Mouse (Mus musculus): ENCODE measurements at regions not wholly inside any gene's neighbourhood (a gene's known extent, or its start where the extent isn't known, plus 50 kb on each side); places are given as distances from the start of the nearest gene placed in this dataset.

DNA sequence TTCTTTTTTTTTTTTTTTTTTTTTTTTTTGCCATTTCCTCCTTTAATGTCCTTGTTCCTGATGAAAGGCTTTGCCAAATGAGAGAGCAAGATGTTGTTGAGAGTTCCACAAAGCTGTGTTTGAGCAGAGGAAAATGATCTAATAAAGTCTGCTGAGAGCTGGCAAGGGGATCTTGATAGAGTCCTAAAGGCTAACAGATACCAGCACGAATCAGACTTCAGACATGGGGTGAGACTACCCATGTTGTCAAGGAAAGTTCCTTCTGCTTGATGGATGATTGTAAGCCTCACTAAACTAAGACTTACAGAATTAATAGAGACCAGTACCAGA is 665.2 kb upstream of the Fam92a start:
- ATAC-seq (replicated peaks; ENCODE audit: poor library complexity, severe bottlenecking): no peak

DNA sequence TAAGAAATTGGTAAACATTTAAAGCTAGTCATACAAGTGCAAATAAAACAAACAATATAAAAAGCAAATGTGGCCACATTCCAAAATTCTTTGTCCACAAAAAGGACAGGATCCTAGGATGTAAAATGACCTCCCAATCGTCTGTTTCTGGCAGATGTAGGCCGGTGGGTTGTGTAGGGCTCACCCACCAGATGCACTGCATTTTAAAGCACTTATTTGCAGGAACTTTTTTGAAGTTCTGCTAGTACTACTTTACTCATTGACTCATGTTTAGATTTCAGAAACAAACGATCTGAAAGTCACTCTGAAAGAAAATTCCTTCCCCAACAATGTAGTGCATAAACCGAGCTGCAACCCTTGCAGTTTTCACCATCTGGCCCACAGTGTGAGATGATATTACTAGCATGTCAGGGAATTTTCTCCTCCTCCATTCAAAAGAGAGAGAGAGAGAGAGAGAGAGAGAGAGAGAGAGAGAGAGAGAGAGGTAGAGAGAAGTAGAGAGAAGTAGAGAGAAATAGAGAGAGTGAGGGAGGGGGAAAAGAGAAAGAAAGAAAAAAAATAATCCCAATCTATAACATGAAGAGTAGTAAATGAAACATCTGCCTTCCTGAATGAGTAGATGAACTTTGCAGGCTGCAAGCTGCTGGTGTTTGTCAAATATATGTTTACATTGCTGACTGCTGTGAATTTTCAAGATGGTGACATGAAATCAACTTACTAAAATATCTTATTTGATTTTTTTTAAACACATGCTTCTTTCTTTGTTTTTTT is 664.7 kb upstream of the Fam92a start:
- no peak for ATAC-seq (replicated peaks; ENCODE audit: poor library complexity, severe bottlenecking)

DNA sequence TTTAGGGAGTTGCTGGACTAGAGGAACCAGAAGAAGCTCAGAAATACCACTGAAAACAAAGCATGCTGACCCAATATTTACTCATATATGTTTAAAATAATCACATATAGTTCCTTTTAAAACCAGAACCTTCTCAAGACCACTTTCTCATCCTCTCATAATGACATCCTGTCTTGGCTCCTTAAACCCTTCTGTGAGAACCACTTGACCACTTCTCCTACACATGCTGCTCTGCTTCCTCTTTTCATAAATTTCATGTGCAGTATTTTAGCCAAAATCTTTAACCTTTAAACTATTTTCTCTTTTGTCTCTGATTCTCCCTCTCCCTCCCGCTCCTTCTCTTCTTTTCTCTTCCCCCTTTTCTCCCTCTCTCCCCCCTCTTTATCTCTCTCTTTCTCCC is 654.6 kb upstream of the Fam92a start:
- ATAC-seq (replicated peaks; ENCODE audit: poor library complexity, severe bottlenecking): no peak

DNA sequence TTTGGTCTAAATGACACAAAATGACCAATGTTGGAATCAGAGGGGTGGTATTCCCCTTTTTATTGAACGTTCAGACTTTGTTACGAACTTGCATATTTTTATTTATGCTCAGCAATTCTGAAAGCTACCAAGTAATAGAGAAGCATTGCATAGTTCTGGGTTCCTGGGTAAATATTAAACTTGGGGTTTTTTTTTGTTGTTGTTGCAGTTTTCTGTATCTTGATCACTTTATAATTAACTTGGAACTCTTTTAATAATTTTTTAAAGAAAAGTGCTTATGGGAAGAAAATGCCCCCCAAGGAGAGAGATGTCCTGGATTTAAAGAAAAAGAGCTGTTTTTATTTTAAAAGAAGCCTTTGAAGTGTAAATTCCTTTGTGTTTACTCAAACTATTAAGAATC is 642.4 kb upstream of the Fam92a start:
- no peak for ATAC-seq (replicated peaks; ENCODE audit: poor library complexity, severe bottlenecking)

DNA sequence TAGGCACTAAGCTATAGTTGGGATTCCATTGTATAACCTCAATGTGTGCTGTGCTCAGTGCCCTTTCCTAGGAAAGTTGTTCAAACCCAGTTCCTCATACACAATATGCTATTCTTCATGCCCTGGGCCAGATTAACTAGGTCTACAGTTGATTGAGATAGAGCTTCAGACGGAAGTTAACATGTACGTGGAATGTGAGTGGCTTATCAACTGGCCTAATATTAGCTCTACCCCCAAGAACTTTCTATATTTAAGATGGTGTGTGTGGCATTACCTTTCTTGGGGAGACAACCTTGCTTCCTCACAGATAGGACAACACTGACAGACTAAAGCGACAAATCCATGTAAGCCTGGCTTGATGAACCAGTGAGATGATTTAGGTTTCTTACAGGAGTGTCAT is 629.4 kb upstream of the Fam92a start:
- ATAC-seq (replicated peaks; ENCODE audit: poor library complexity, severe bottlenecking): no peak

DNA sequence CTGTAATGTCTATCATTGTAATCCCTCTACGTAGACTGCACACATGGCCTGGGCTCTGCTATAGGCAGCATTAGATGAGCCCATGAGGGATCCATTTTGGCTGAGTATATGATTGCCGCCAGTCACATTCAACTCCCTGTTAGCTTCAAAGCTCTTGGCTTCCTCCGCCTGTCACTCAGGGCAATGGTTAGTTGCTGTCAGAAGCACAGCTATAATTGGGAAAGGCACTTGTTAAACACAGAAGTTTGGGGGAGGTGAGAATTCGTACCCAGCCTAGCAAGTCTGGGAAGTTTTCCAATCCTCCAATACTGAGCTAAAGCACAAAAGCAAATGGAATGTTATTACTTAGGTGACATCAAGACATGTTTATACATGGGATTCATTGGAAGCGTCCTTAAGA is 627.7 kb upstream of the Fam92a start:
- no peak for ATAC-seq (replicated peaks; ENCODE audit: poor library complexity, severe bottlenecking)

DNA sequence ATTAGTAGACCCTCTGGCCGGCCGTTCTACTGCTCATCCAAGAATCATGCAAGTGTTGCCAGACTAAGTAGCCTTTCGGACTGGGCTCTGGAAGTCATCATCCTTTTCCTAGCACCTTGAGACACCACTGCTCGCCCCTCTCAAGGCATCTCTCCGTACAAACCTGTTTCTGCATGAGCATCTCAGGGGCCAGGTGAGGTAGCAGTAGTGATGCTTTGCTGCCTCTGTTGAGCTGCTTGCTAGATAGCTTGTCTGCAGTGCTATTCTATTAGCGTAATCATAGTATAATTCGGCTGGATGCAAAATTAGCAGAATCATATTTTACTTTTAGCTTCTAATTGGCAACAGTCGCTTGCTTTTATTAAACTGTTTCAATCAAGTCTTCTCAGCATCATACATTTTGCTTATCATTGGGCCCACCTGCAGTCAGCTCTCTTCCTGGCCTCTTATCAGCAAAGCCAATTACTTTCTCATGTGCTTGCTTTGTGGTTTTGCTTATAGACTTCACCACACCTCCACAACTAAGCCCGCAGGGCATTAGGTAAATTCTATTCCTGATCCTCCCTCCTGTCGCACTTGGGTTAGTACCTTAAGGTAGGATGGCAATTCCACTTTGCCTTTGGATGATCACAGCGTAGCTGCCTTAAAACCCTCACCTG is 621.1 kb upstream of the Fam92a start:
- ATAC-seq (replicated peaks; ENCODE audit: poor library complexity, severe bottlenecking): no peak

DNA sequence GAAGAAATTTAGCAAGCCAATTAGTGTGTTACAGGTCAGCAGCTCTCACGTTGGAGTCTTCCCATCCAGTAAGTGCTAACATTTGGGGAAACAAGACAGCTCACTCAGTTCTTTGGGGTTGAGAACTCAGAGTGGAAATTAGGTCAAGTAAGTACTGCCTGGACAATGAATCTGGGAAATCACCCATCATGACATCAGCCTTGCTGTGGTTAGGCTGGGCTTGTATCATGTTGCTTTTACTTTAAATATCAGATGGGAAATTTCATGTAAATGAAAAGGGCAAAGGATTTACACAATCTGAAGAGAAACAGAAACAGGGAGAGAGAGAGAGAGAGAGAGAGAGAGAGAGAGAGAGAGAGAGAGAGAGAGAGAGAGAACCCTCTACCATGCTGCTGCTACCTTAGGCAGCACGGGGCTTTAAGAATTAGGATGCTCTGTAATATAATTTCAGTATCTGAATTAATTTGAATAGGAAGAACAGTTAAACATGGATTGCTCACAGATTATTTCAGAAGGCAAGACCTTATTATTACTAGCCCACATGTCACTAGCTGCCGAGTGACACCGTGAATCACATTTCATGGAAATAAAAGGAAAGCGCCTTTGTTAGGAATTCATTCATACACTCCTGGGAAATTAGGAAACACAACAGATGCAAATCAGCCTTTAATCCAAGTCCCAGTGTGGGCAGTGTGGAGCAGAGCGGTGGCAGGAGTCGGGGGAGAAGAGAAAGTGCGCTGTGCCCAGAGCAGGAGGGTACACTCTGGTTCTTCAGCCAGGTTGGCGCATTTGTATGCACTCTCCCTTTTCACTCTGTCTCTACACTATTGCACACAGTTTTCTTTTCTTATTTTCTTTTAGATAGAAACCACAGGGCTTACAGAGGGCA is 620.2 kb upstream of the Fam92a start:
- ATAC-seq (replicated peaks; ENCODE audit: poor library complexity, severe bottlenecking): no peak

DNA sequence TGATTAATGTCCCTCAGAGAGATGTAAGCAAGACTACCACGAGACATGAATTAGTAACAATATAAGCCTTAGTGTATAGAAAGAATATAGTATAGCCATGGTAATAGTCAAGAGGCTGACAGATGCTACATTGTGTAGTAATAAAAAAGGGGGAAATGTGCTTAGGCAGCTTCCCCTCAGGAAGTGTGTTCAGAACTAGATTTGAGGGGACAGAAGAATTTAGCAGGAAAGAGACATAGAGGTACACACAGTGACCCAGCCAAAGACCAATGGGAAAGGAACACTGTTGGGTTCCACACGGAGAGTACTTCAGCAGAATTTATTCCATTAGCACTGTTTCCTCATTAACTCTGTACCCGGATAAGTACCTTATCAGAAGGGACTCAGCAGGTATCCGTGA is 614.0 kb upstream of the Fam92a start:
- no peak; the same call in 1 of the 2 replicates for ATAC-seq (replicated peaks; ENCODE audit: poor library complexity, severe bottlenecking)

DNA sequence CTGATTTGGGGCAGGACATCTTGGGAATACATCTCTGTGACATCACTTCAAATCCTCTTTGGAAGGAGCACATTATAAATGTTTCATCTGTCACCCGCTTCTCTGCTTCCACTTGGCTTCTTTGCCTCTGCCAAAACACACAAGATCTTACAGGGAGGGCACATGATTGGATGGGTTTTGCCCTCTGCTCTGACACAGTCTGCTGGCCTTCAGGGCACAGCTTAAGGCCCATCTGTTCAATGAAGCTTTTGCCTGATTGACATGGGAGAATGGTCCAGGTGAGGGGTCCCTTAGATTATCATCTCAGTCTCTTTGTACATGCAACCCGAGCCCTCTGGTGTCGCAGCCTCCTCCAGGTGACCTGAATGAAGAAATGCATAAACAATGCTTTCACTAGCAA is 612.7 kb upstream of the Fam92a start:
- no peak for ATAC-seq (replicated peaks; ENCODE audit: poor library complexity, severe bottlenecking)

DNA sequence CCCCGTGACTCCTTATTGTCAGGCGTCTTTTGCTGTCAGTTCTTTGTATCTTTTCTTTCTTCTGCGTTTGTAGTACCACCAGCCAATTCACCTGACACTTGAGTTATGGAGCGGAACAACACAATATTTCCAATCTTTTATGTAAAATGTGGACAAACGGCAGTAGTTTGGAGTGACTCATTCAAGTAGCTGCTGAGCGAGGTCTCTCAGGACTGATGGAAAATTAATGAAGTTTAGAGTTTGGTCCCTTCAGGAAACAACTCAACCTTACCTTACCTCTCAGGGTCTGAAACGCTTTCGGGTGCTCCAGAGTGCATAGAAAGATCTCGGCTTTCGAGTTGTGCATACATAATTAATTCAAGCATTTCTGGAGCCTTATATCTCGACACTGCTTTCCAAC is 612.3 kb upstream of the Fam92a start:
- no peak for ATAC-seq (replicated peaks; ENCODE audit: poor library complexity, severe bottlenecking)

DNA sequence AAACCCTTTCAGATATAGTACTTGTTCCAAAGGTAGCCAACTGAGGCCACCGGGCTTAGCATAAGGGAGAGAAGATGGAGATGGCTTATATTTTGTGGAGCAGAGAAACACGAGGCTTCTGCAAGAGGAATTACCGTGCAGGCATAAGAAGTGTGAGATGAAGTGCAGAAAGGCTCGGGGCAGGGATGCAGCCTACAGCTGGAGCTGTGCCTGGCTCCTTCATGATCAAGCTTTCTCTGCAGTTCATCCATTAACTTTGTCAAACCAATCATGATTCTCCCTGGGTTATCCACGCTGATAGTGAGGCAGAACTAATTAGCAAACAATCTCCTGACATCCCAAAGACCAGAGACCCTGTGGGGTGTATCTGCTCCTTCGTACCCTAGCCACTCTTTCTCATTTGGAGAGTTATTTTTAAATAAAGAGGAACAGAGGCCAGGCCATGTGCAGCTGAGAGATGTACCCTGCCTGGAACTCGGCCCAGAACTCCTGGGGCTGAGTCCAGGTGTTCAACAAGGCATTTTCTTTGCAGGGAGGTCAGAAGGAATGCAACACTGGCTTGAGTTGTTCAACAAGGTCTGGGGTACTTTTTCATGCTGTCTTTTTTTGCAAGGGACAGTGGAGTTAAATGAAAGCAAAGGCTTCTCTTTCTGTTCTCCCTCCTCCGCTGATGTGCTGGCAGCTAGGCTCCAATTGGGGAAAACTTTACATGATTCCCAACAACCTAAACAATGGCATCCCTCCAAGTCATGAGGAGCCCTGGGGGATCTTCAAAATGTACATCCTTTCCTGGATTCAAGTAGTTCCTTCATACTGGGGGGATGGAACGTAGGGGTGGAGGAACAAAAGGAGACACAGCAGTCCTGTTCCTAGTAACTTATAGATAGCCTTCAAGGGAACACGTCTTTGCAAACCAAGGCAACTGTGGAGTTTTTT is 610.4 kb upstream of the Fam92a start:
- no peak for ATAC-seq (replicated peaks; ENCODE audit: poor library complexity, severe bottlenecking)

DNA sequence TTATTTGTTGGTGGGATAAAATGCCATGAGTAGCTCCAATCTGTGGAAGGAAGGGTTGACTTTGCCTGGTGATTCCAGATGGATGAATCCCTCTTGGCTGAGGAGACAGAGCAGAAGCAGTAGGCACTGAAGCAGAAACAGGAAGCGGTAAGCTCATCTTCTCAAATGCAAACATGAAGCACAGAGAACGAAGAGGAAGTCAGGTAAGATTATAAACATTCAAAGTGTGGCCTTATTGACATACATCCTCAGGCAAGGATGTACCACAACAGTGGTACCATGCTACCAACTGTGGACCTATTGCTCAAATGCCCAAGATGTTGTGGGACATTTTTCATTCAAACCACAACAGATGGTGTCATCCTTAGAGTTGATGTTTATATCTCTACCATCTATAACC is 608.4 kb upstream of the Fam92a start:
- no peak for ATAC-seq (replicated peaks; ENCODE audit: poor library complexity, severe bottlenecking)

DNA sequence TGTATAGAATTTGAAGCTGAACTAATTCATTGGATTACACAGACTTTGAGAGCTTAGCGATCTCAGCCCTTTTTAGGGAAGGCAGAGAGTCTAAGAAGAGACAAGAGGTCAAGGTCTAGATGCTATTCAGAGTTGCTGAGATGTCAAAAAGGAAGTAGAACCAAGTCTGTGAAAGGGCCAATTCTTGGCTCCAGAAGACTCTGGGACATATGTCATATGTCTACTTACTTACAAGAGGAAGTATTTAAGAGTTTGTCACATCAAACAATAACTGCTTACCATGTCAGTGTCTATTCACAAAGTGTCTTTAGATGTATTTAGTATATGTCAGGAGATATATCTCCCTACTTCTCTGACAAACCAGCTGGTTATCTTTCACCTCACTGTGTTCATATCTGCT is 607.4 kb upstream of the Fam92a start:
- ATAC-seq (replicated peaks; ENCODE audit: poor library complexity, severe bottlenecking): no peak

DNA sequence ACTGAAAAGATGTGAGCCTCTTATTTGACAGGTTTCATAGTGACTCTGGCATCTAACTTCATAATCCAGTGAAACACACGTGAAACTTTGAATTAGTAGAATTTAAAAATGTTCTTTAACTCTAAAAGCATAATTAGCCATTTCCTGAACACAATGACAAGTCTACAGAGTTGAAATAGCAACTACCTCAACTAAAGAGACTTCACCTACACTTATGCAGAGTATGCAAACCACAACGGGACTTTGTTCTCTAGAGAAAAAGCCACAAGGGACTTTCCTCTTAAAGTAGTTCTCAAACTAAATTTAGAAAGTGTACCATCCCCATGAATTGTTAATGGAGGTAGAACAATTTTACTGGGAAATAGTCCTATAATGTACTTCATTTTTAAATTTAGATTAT is 606.3 kb upstream of the Fam92a start:
- no peak for ATAC-seq (replicated peaks; ENCODE audit: poor library complexity, severe bottlenecking)

DNA sequence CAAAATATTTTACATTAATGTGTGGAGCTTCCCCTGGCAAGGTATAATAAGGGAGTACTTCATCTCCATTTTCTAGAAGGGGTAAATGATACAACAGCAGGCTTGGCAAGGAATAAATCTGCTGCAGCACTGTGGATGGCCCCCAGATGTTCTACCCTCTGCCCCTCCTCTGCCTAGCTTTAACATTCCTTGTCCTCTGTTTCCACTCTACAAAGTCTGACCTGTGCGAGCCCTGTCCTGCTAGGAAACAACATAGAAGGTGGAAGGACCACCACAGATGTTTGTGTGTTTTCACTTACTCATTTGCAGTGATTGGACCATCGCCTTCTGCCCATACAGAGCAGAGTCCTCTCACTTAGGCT is 604.4 kb upstream of the Fam92a start:
- no peak for ATAC-seq (replicated peaks; ENCODE audit: poor library complexity, severe bottlenecking)

DNA sequence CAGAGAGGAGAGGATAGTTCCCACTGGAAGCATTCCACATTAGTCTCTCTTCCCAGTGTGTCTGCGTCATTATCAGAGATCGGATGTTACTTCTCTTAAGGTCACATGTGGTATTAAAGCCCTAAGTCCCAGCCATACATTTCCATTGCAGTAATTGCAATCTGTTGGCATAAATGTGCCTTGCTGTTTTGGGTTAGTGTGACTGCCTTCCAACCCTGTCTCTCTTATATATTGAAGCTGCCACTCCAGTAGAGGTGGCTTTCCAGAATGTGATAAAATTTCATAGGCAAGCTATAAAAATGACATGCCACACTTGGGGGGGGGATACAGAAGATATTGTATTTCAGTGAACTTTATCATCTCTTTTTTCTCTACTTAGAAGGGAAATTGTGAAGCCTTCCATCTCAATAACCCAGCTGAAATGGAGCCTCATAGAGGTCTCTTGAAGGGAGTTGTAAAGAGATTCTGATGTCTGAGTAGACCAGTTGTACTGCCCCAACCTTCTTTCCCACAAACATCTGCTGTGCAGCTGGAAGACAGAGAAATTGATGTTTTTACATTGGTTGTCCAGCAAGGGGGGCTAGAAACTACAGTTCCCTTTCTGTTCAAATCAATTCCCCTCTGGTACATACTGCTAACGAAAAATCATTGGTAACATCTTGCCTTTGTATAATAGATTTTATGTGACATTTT is 603.9 kb upstream of the Fam92a start:
- ATAC-seq (replicated peaks; ENCODE audit: poor library complexity, severe bottlenecking): no peak

DNA sequence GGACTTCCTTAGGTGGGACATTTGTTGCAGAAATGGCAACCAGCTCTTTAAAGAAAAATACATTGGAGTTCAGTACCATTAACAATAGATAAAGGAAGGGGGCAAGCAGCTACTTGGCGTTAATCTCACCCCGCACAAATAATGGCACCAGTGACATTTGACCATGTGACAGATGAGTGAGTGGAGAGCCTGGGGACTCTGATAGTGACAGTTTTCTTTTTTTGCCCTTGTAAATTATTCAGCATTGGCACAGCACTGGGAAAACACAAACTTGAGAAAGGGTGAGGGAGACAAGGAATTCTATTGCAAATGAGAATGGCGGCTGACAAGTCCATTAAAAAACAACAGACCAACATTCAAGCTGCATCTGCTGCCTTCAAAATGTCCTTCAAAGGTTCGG is 603.3 kb upstream of the Fam92a start:
- ATAC-seq (replicated peaks; ENCODE audit: poor library complexity, severe bottlenecking): no peak

DNA sequence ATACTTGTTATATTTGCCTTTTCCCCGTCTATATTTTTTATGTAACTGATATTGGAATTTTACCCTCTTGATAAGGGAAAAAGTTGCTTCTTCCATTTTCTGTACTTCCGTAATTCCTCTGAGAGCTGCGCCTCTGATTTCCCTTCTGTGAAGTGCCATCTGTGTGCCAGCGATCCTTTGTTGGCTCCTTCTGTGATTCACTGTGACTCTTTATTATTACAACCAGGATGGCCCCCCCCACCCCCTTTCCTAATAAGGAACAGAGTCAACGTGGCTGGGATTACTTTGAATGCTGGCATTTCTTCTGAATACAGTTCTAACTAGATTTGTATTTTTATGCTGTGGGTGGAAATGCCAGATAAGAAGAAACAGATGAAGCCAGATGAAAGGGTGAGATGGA is 602.9 kb upstream of the Fam92a start:
- ATAC-seq (replicated peaks; ENCODE audit: poor library complexity, severe bottlenecking): no peak

DNA sequence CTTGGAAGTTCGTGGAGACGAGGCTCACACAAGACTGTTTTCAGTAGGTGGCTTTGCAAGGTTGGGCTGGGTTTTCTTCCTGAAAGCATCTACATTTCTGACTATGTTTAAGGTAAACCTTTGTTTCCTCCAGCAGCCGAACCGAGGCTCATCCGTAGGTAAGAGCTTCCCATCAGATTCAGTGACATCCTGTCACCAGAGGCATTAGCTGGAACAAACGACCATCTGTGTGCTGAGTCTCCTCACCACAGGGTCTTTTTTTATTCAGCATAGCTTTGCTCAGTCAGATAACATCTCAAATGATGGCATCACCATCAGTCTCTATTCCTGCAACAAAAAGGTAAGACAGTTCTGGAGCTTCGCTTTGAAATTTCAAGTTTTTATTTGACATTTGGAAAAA is 601.4 kb upstream of the Fam92a start:
- ATAC-seq (replicated peaks; ENCODE audit: poor library complexity, severe bottlenecking): no peak

All from granulocyte monocyte progenitor cell, adult 5-6 weeks (primary cell).